Mouse (Mus musculus): ENCODE measurements around the gene Tfip11. TPM values are rescaled to one million over a fixed set of nuclear protein-coding genes. Genes with fewer than 3 reads are reported as not detected.

Gene Tfip11
- total and polyA plus RNA-seq, 2 experiments: 7.7 to 19.1 TPM

DNA sequence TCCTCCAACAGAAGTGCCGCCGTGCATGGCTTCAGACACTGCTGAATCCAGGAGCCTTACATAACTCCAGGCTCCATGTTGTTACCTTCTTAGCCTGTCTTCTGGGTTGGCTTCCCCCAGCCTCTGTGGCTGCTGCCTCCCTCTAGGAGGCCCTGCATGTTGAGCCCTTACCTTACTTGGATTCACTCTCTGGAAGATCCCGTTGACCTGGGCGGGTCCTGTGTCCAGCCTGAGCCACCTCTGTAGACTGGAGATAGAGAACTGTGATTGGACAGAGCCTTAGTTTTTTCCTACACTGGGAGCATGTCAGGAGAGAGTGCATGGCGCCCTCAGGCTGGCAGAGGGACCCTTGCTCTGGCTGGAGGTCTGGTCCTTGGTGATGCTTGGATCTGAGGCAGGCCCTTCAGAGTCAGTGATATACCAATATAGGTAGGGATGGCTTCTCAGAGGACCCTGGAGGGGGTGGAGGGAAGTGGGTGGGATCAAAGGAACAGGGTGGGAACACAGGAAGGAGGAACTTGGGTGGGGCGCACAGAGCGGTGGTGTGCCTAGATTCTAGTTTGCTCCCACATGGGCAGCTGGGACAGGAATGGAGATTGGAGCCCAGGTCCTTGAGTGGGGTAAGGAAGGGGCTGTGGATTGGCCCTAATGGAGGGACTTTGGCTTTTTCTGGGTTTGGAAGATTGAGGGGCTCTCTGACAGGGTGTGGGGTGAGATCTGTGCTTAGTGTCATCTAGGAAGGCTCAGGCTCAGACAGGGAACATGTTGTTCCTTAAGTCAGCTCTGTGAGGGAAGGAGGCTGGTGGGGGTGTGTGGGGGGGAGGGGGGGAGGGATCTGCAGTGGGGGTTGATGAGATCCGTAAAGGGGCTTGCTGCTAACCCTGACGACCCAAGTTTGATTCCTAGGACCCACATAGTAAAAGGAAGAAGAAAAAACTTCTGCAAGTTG lies 37.7 kb upstream of the Tfip11 start:
- Histone ChIP-seq H3K79me2 (ENCODE audit: control insufficient read depth, insufficient read depth, low read length) (peaks cover 50% of the 10 kb centered on the region), H3K4me3 (ENCODE audit: insufficient read depth, low read depth, low read length) (no peak overlapping the region; the same call in 1 of the 2 replicates), H3K36me3 (ENCODE audit: control insufficient read depth, insufficient read depth, low read length) (no peaks in the 10 kb centered on the region), H3K9ac (ENCODE audit: low read depth, low read length) (no peak overlapping the region), H3K27me3 (ENCODE audit: control insufficient read depth, insufficient read depth, low read length) (no peaks in the 10 kb centered on the region), H3K27ac (replicated peaks; ENCODE audit: insufficient read depth, low read depth, low read length) (no peak overlapping the region), H3K4me1 (ENCODE audit: control insufficient read depth, insufficient read depth, low read length) (peaks cover 50% of the 10 kb centered on the region)
- DNase-seq (ENCODE audit: extremely low read depth, low read depth, low spot score): no peak
- 79% methylated on average over 9 of the region's 9 CpGs for WGBS
- TF ChIP-seq CTCF (IDR thresholded peaks at IDR 0.05; ENCODE audit: low read depth, low read length) (no peak), POLR2A (IDR thresholded peaks at IDR 0.05; ENCODE audit: extremely low read depth, insufficient read depth, low read length) (no peak)

DNA sequence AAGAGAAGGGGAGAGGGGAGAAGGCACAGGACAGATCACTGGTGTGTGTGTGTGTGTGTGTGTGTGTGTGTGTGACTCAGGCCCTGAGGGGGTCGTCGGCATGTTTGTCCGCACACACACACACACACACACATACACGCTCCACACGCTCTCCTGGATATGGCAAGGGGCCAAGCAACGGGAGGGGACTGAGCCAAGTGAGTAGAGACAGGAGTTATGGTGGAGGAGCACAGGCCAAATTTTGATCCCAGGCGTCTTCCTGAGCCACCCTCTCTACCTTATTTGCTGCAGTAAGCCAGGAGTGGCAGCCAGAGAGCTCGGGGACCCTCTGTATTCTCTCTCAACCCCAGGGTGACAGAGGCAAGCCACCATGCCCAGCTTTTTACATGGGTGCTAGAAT lies 36.9 kb upstream of the Tfip11 start:
- peak overlapping the region; percentile 29 for H3K9ac ChIP-seq (ENCODE audit: low read depth, low read length)
- peaks cover 57% of the 10 kb centered on the region for H3K4me1 ChIP-seq (ENCODE audit: control insufficient read depth, insufficient read depth, low read length)
- no peak for TF ChIP-seq CTCF (IDR thresholded peaks at IDR 0.05; ENCODE audit: low read depth, low read length)
- TF ChIP-seq POLR2A (IDR thresholded peaks at IDR 0.05; ENCODE audit: extremely low read depth, insufficient read depth, low read length): no peak
- peaks cover 50% of the 10 kb centered on the region for H3K79me2 ChIP-seq (ENCODE audit: control insufficient read depth, insufficient read depth, low read length)
- DNase-seq (ENCODE audit: extremely low read depth, low read depth, low spot score): peak; percentile 51
- no peaks in the 10 kb centered on the region for H3K36me3 ChIP-seq (ENCODE audit: control insufficient read depth, insufficient read depth, low read length)
- no peak overlapping the region; the same call in 1 of the 2 replicates for H3K4me3 ChIP-seq (ENCODE audit: insufficient read depth, low read depth, low read length)
- no peaks in the 10 kb centered on the region for H3K27me3 ChIP-seq (ENCODE audit: control insufficient read depth, insufficient read depth, low read length)
- peak overlapping the region; percentile 58 for H3K27ac ChIP-seq (replicated peaks; ENCODE audit: insufficient read depth, low read depth, low read length)
- 11% methylated on average over 8 of the region's 8 CpGs for WGBS

DNA sequence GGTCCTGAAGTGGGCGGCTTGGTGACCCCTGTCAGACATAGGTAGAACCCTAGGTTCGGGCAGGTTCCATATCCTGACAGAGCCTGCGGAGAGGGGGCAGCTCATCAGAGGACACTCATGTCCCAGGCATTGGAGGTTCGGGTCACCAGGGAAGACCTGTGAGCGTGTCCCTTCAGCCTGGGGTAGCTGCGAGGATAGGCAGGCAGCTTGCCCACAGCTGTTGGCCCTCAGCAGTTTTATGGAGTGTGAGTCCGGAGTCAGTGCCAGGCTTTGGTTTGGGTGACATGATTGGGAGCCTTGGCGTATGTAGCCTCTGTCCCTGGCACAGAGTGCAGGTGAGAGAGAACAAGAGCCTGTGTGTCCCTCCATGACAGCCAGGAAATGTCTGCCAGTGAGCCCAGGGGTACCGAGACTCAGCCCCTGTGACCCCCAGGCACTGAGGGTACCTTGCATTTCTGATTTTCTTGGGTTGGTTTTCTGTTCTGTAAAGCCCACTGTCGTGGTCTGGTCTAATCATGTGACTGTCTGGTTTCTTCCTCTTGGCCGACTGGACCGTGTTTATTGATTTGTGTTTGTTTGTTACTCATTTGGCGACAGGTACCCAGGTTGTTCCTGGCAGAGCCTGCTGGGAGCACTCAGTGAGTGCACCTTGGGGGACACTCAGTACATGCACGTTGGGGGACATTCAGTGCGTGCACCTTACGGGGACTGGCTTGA lies 36.2 kb upstream of the Tfip11 start:
- peak overlapping the region; percentile 87 for H3K27ac ChIP-seq (replicated peaks; ENCODE audit: insufficient read depth, low read depth, low read length)
- no peak for TF ChIP-seq CTCF (IDR thresholded peaks at IDR 0.05; ENCODE audit: low read depth, low read length)
- no peak for TF ChIP-seq POLR2A (IDR thresholded peaks at IDR 0.05; ENCODE audit: extremely low read depth, insufficient read depth, low read length)
- peak overlapping the region; percentile 52 for H3K9ac ChIP-seq (ENCODE audit: low read depth, low read length)
- no peaks in the 10 kb centered on the region for H3K27me3 ChIP-seq (ENCODE audit: control insufficient read depth, insufficient read depth, low read length)
- DNase-seq (ENCODE audit: extremely low read depth, low read depth, low spot score): peak; percentile 98
- H3K36me3 ChIP-seq (ENCODE audit: control insufficient read depth, insufficient read depth, low read length): no peaks in the 10 kb centered on the region
- peaks cover 48% of the 10 kb centered on the region for H3K79me2 ChIP-seq (ENCODE audit: control insufficient read depth, insufficient read depth, low read length)
- peaks cover 63% of the 10 kb centered on the region for H3K4me1 ChIP-seq (ENCODE audit: control insufficient read depth, insufficient read depth, low read length)
- H3K4me3 ChIP-seq (ENCODE audit: insufficient read depth, low read depth, low read length): 0 out of 2 replicates have a peak overlapping the region, but pooled peaks have one; percentile 0
- WGBS: 17% methylated on average over 16 of the region's 16 CpGs

DNA sequence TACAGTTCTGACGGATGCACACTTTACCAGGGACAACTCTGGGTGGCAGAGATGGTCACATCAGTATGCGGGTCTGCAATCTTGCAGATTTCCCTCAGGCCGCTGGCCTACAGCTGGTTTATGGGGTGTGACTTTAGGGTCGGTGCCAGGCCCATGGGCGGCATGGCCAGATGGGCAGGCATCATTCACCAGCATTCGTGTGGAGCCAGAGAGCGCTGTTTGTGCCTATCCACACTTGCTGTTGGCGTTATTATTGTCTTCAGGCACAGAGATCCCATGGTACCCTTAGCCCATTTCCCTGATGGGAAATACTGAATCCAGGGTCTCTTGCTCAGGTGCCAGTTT lies 35.6 kb upstream of the Tfip11 start:
- H3K4me1 ChIP-seq (ENCODE audit: control insufficient read depth, insufficient read depth, low read length): peaks cover 67% of the 10 kb centered on the region

DNA sequence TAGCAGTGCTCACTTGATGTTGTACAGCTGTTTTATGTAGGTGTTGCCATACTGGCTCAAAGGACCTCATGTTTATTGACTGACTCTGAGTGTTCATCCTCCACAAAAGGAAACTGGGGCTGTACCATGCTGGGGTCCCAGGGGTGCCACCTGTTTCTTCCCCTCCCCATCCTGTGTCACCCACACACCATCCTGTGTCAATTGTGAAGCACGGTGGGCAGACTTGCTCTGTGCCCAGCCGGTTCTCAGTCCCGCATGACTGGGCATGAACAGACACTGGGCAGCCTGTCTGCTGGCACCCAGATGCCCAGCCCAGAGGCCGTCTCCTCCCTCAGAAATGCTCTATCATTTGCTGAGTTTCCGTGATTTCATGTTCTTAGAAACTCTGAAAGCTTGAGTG lies 34.3 kb upstream of the Tfip11 start:
- 52% methylated on average over 5 of the region's 5 CpGs for WGBS
- H3K36me3 ChIP-seq (ENCODE audit: control insufficient read depth, insufficient read depth, low read length): no peaks in the 10 kb centered on the region
- peaks cover 54% of the 10 kb centered on the region for H3K79me2 ChIP-seq (ENCODE audit: control insufficient read depth, insufficient read depth, low read length)
- no peak overlapping the region for H3K4me3 ChIP-seq (ENCODE audit: insufficient read depth, low read depth, low read length)
- no peaks in the 10 kb centered on the region for H3K27me3 ChIP-seq (ENCODE audit: control insufficient read depth, insufficient read depth, low read length)
- TF ChIP-seq POLR2A (IDR thresholded peaks at IDR 0.05; ENCODE audit: extremely low read depth, insufficient read depth, low read length) (no peak), CTCF (IDR thresholded peaks at IDR 0.05; ENCODE audit: low read depth, low read length) (no peak)
- no peak overlapping the region for H3K9ac ChIP-seq (ENCODE audit: low read depth, low read length)
- peaks cover 78% of the 10 kb centered on the region for H3K4me1 ChIP-seq (ENCODE audit: control insufficient read depth, insufficient read depth, low read length)
- no peak overlapping the region for H3K27ac ChIP-seq (replicated peaks; ENCODE audit: insufficient read depth, low read depth, low read length)
- DNase-seq (ENCODE audit: extremely low read depth, low read depth, low spot score): no peak

More for the DNA sequence above, 35.6 kb upstream of the Tfip11 start:
- Histone ChIP-seq H3K27ac (replicated peaks; ENCODE audit: insufficient read depth, low read depth, low read length) (peak overlapping the region; percentile 52), H3K36me3 (ENCODE audit: control insufficient read depth, insufficient read depth, low read length) (no peaks in the 10 kb centered on the region), H3K4me3 (ENCODE audit: insufficient read depth, low read depth, low read length) (peak overlapping the region; percentile 2; the same call in 1 of the 2 replicates), H3K79me2 (ENCODE audit: control insufficient read depth, insufficient read depth, low read length) (peaks cover 47% of the 10 kb centered on the region), H3K27me3 (ENCODE audit: control insufficient read depth, insufficient read depth, low read length) (no peaks in the 10 kb centered on the region), H3K9ac (ENCODE audit: low read depth, low read length) (peak overlapping the region; percentile 7)
- 25% methylated on average over 8 of the region's 8 CpGs for WGBS
- TF ChIP-seq CTCF (IDR thresholded peaks at IDR 0.05; ENCODE audit: low read depth, low read length) (no peak), POLR2A (IDR thresholded peaks at IDR 0.05; ENCODE audit: extremely low read depth, insufficient read depth, low read length) (no peak)
- no peak for DNase-seq (ENCODE audit: extremely low read depth, low read depth, low spot score)
